Mouse (Mus musculus) CH12.LX (cell line): Measurements from ENCODE around the gene Abcb1b.

Experiments
- CTCF ChIP-seq, 2 experiments: IDR thresholded peaks in 1 of 2; conservative IDR thresholded peaks in 1 of 2; 2 replicates each; pipeline ENCODE4 v1.5.1; 2011 to 2012; ENCODE audit warnings: low read depth in 2 of 2, low read length in 2 of 2, improper control_type of control experiment in 1 of 2, inconsistent platforms in 1 of 2, mild to moderate bottlenecking in 1 of 2, moderate library complexity in 1 of 2
- MAX ChIP-seq: IDR thresholded peaks from 2 replicates; pipeline ENCODE4 v1.6.1; 2011; ENCODE audit warnings: low read length, improper control_type of control experiment
- PAX5 ChIP-seq: IDR thresholded peaks from 2 replicates; pipeline ENCODE4 v1.6.1; 2012; ENCODE audit warnings: low read length, inconsistent platforms, mixed read lengths
- SIN3A ChIP-seq: IDR thresholded peaks from 2 replicates; pipeline ENCODE4 v1.6.1; 2012; ENCODE audit warnings: low read length, improper control_type of control experiment, inconsistent platforms

- TF ChIP-seq MAX, result no peak
- no peak for TF ChIP-seq CTCF (conservative IDR thresholded peaks at IDR 0.05 in 1 of 2, IDR thresholded peaks at IDR 0.05 in 1 of 2; ENCODE audit: low read depth in 2 of 2, low read length in 2 of 2)
- no peak for TF ChIP-seq PAX5
- TF ChIP-seq SIN3A, result no peak
These were observed 98.3 kb downstream of the Abcb1b start for GRCm38 (mm10) chr5:8896198-8896597.
